Mouse (Mus musculus) right cerebral cortex, adult 18-20 months (tissue): ENCODE data around the gene Alkbh2.

Experiments
- DNase-seq: peaks from one replicate; pipeline ENCODE4 v3.0.0; 2022; ENCODE audit warnings: mixed read lengths

Alkbh2 gene

GRCm38 (mm10) chr5:114127374-114128349, at the start of gene Alkbh2:
Gene Alkbh2, minus strand, starts transcription at chr5:114128218.
- peak; percentile 63 for DNase-seq

DNA sequence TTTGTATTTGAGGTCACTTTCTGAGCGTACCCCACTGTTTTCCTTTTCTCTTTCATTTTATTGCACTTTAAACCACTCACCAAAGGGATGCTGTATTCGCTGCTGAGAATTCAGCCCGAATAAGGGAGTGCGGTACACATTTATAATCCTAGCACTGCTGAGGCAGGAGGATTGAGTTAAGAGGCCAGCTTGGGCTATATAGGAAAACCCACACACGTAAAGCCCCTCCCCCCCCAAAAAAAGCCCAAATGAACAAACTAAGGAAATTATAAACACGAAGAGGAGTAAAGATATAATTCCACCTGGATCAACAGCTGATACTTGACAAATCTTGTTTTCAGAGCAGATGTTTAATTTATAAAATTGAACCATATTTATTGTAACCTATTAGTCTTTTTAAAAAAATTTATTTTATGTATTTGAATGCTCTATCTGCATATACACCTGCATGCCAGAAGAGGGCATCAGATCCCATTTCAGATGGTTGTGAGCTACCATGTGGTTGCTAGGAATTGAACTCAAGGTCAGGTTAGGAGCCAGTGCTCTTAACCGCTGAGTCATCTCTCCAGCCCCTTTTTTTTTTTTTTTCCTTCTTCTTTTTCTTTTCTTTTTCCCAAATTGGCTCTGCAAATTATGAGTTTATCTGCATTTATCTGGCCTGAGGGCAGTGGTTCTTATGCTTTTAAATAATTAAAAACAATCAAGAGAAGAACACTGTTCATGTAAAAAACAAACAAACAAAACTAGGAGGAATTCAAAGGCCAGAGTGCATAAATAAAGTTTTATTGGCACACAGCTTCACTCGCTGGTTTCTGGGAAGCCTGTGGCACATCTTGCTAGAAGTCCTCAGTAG, 48.8 kb upstream of the Alkbh2 start:
- DNase-seq, result no peak

- peak; percentile 72 for DNase-seq
These were observed 47.7 kb upstream of the Alkbh2 start for GRCm38 (mm10) chr5:114175596-114176171.

- no peak for DNase-seq
These were observed 46.6 kb upstream of the Alkbh2 start for GRCm38 (mm10) chr5:114174639-114175038.

- DNase-seq, result no peak
These were observed 46.0 kb upstream of the Alkbh2 start for GRCm38 (mm10) chr5:114173877-114174581.

GRCm38 (mm10) chr5:114173458-114173857, 45.4 kb upstream of the Alkbh2 start:
- no peak for DNase-seq

GRCm38 (mm10) chr5:114172936-114173335, 44.9 kb upstream of the Alkbh2 start:
- DNase-seq, result no peak

- DNase-seq, result no peak
These were observed 42.3 kb upstream of the Alkbh2 start for GRCm38 (mm10) chr5:114170345-114170744.

DNA sequence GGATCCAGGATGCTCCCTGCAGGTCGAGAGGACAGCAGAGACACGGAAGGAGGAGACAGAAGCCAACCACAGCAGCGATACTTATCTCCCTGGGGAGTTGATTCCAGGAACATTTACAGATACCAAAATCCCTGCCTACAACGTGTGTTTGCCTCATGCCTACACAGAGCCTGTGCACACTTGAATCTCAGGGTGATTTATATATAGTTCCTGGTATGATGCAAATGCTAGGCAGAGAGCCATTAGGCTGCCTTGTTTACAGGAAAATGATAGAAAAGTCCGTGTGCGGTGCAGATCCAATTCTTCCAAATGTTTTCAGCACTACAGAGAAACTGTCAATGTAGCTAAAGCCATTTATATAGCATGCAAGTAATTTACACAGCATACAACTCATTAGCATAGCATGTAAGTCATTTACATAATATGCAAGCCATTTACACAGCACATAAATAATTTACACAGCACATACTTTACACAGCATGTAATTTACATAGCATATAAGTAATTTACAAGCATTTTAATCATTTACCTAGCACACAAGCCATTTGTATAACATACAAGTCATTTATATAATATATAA, 35.2 kb upstream of the Alkbh2 start:
- DNase-seq, result peak; percentile 28

- no peak for DNase-seq
These were observed 34.2 kb upstream of the Alkbh2 start for GRCm38 (mm10) chr5:114162106-114162815.

- DNase-seq, result no peak
These were observed 33.4 kb upstream of the Alkbh2 start for GRCm38 (mm10) chr5:114161424-114161823.

- no peak for DNase-seq
These were observed 29.2 kb upstream of the Alkbh2 start for GRCm38 (mm10) chr5:114157236-114157635.

GRCm38 (mm10) chr5:114155168-114155933, 27.3 kb upstream of the Alkbh2 start:
- DNase-seq, result no peak

- DNase-seq, result no peak
These were observed 26.7 kb upstream of the Alkbh2 start for GRCm38 (mm10) chr5:114154765-114155164.

- no peak for DNase-seq
These were observed 25.5 kb upstream of the Alkbh2 start for GRCm38 (mm10) chr5:114153490-114153889.

DNA sequence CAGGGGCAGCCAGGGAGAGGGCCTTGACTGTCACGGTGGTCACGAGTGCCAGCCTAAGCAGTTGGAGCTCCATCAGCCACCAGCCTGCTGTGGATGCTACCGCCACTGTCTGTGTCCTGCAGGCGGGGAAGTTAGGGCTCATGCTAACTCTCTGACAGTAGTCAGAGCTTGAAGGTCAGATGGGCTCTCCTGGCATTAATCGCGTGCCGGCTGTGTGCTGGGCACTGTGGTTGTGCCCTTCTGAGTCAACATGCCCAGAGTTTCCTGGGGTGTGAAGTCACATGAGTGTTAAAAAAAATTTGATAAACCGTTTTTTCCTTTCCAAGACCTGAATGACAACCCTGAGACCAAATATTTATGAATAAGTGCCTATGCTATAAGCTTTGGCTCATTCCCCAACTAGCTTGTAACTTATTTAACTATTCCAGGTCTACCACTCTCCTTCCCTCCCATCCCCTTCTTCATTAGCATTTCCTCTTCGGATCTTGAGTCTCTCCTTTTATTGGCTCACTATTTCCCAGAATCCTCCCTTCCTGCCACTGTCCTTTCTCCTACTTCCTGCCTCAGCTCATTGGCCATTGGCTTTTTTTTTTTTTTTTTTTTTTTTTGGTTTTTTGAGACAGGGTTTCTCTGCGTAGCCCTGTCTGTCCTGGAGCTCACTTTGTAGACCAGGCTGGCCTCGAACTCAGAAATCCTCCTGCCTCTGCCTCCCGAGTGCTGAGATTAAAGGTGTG, 24.5 kb upstream of the Alkbh2 start:
- no peak for DNase-seq

- DNase-seq, result no peak
These were observed 19.3 kb upstream of the Alkbh2 start for GRCm38 (mm10) chr5:114147043-114147972.

- no peak for DNase-seq
These were observed 18.2 kb upstream of the Alkbh2 start, which contains the start of gene Acacb for GRCm38 (mm10) chr5:114146028-114146888. Gene Acacb, plus strand, starts transcription at chr5:114146535.
